Comparison of ENCODE assay signal across 23 mouse cellular contexts in genomic region chr1:182027426-182027979, GRCm38 (mm10). TPM values are rescaled to one million over a fixed set of nuclear protein-coding genes. Genes with fewer than 3 reads are reported as not detected.
DNase-seq lines count a peak whose midpoint lies in the region; ATAC-seq and TF ChIP-seq lines count a peak whose summit lies in the region.
"Had no signal": no experiment of that assay in that cellular context is flagged by ENCODE, and none has a peak within 500 bp of the region (broad histone marks: within the 10 kb centered on the region; RNA-seq: fewer than 3 reads in every experiment).

No protein-coding gene starts in this region.

- H3K4me2 ChIP-seq in heart, embryonic 14.5 days (ENCODE audit: low read length), result no peak overlapping the region
- H3K4me2 ChIP-seq in kidney, embryonic 16.5 days (replicated peaks; ENCODE audit: low read depth, low read length), result no peak overlapping the region
- no peak overlapping the region for H3K4me2 ChIP-seq in hindbrain, embryonic 11.5 days (replicated peaks; ENCODE audit: low read depth, low read length)
- no peak overlapping the region for H3K4me2 ChIP-seq in forebrain, embryonic 15.5 days (replicated peaks)
- H3K4me2 ChIP-seq: liver, embryonic 13.5 days; midbrain, embryonic 12.5 days had no signal

- no peak for TF ChIP-seq POLR2A in brain, embryonic 14.5 days (IDR thresholded peaks at IDR 0.05; ENCODE audit: borderline replicate concordance, extremely low read depth, insufficient read depth, insufficient read length, poor library complexity, severe bottlenecking)

- no peak for ATAC-seq in heart, embryonic 14.5 days (ENCODE audit: insufficient number of reproducible peaks, insufficient read depth, low FRiP score, low read depth)
- ATAC-seq in kidney, embryonic 16.5 days (ENCODE audit: low FRiP score, low TSS enrichment), result 0 out of 2 replicates have a peak, but pooled peaks have one; percentile 9
- no peak for ATAC-seq in hindbrain, embryonic 11.5 days (ENCODE audit: low FRiP score)
- no peak for ATAC-seq in forebrain, embryonic 15.5 days (replicated peaks)
- ATAC-seq: hindbrain, embryonic 16.5 days had no signal

- no peaks in the 10 kb centered on the region for H3K9me3 ChIP-seq in heart, embryonic 14.5 days (ENCODE audit: control insufficient read depth, low read length)
- H3K9me3 ChIP-seq in kidney, embryonic 16.5 days (ENCODE audit: low read length), result no peaks in the 10 kb centered on the region
- H3K9me3 ChIP-seq in hindbrain, embryonic 11.5 days (ENCODE audit: control insufficient read depth, low read length), result no peaks in the 10 kb centered on the region
- no peaks in the 10 kb centered on the region for H3K9me3 ChIP-seq in forebrain, embryonic 15.5 days
- H3K9me3 ChIP-seq: liver, embryonic 13.5 days; midbrain, embryonic 12.5 days had no signal

- WGBS in heart, embryonic 14.5 days, result 72% methylated on average over 9 of the region's 9 CpGs
- 70% methylated on average over 9 of the region's 9 CpGs for WGBS in kidney, embryonic 16.5 days
- 61% methylated on average over 9 of the region's 9 CpGs for WGBS in hindbrain, embryonic 11.5 days
- 38% methylated on average over 9 of the region's 9 CpGs for WGBS in forebrain, embryonic 15.5 days

- H3K4me3 ChIP-seq in heart, embryonic 14.5 days (ENCODE audit: control insufficient read depth in 1 of 2, insufficient read depth in 1 of 2, low read depth in 1 of 2, low read length in 2 of 2), result no peak overlapping the region
- H3K4me3 ChIP-seq in kidney, embryonic 16.5 days (ENCODE audit: low read length), result no peak overlapping the region
- H3K4me3 ChIP-seq in hindbrain, embryonic 11.5 days (ENCODE audit: low read depth, low read length), result no peak overlapping the region
- H3K4me3 ChIP-seq in forebrain, embryonic 15.5 days, result no peak overlapping the region
- H3K4me3 ChIP-seq: liver, embryonic 13.5 days; midbrain, embryonic 12.5 days had no signal

- peaks cover 20 to 37% of the 10 kb centered on the region in 2 experiments for H3K4me1 ChIP-seq in heart, embryonic 14.5 days (ENCODE audit: control insufficient read depth in 2 of 2, insufficient read depth in 2 of 2, low read length in 2 of 2)
- H3K4me1 ChIP-seq in kidney, embryonic 16.5 days (ENCODE audit: insufficient read depth, low read length), result 0 out of 2 replicates have a peak, but pooled peaks cover 3% of the 10 kb centered on the region
- H3K4me1 ChIP-seq in hindbrain, embryonic 11.5 days (replicated peaks; ENCODE audit: control insufficient read depth, insufficient read depth, low read length), result no peaks in the 10 kb centered on the region
- H3K4me1 ChIP-seq in forebrain, embryonic 15.5 days, result no peaks in the 10 kb centered on the region
- H3K4me1 ChIP-seq: liver, embryonic 13.5 days; midbrain, embryonic 12.5 days had no signal

- no peak overlapping the region for H3K9ac ChIP-seq in heart, embryonic 14.5 days (ENCODE audit: low read length)
- no peak overlapping the region for H3K9ac ChIP-seq in kidney, embryonic 16.5 days (replicated peaks; ENCODE audit: low read length)
- H3K9ac ChIP-seq in hindbrain, embryonic 11.5 days (ENCODE audit: low read depth, low read length), result no peak overlapping the region
- H3K9ac ChIP-seq in forebrain, embryonic 15.5 days (replicated peaks), result no peak overlapping the region
- H3K9ac ChIP-seq: liver, embryonic 13.5 days; midbrain, embryonic 12.5 days had no signal

- DNase-seq in heart, adult 8-10 months (ENCODE audit: low spot score), result no peak
- no peak for DNase-seq in kidney, postnatal 4 days
- peak; percentile 85 for DNase-seq in Muller cell, postnatal 12 days (ENCODE audit: inconsistent ontology term)
- DNase-seq in brain, embryonic 14.5 days (ENCODE audit: low read depth), result peak; percentile 31
- DNase-seq in hindbrain, embryonic 11.5 days (ENCODE audit: low spot score), result no peak
- DNase-seq: adrenal gland, postnatal 10 days; cerebellum, adult 8-10 months; cerebellum, postnatal 36 days; embryo, embryonic 11 days; gastrocnemius, postnatal 36 days; kidney, adult 2 months; kidney, postnatal 10 days; liver, embryonic 13.5 days; lung, adult 2 months; lung, postnatal 14 days; right cerebral cortex, postnatal 14 days; thymus, postnatal 14 days had no signal

- peak overlapping the region; percentile 1 to 76; a peak in 2 of 4 replicates for H3K27ac ChIP-seq in heart, embryonic 14.5 days (replicated peaks in 1 of 2; ENCODE audit: control insufficient read depth in 1 of 2, insufficient read depth in 1 of 2, low read depth in 2 of 2, low read length in 2 of 2)
- H3K27ac ChIP-seq in kidney, embryonic 16.5 days (ENCODE audit: low read length), result no peak overlapping the region
- H3K27ac ChIP-seq in hindbrain, embryonic 11.5 days (ENCODE audit: low read depth, low read length), result no peak overlapping the region
- H3K27ac ChIP-seq in forebrain, embryonic 15.5 days (replicated peaks), result no peak overlapping the region
- H3K27ac ChIP-seq: liver, embryonic 13.5 days; midbrain, embryonic 12.5 days had no signal

- H3K36me3 ChIP-seq in heart, embryonic 14.5 days (ENCODE audit: control insufficient read depth, insufficient read depth, low read length), result no peaks in the 10 kb centered on the region
- H3K36me3 ChIP-seq in kidney, embryonic 16.5 days (ENCODE audit: insufficient read depth, low read length), result no peaks in the 10 kb centered on the region
- no peaks in the 10 kb centered on the region for H3K36me3 ChIP-seq in hindbrain, embryonic 11.5 days (ENCODE audit: control insufficient read depth, insufficient read depth, low read length)
- H3K36me3 ChIP-seq in forebrain, embryonic 15.5 days, result no peaks in the 10 kb centered on the region
- H3K36me3 ChIP-seq: liver, embryonic 13.5 days; midbrain, embryonic 12.5 days had no signal

- TF ChIP-seq CTCF in brain, embryonic 14.5 days (IDR thresholded peaks at IDR 0.05; ENCODE audit: borderline replicate concordance, extremely low read depth, insufficient read depth, insufficient read length), result no peak

- H3K27me3 ChIP-seq in heart, embryonic 14.5 days (ENCODE audit: control insufficient read depth, insufficient read depth, low read length), result no peaks in the 10 kb centered on the region
- H3K27me3 ChIP-seq in kidney, embryonic 16.5 days (ENCODE audit: insufficient read depth, low read length), result no peaks in the 10 kb centered on the region
- H3K27me3 ChIP-seq in hindbrain, embryonic 11.5 days (ENCODE audit: control insufficient read depth, insufficient read depth, low read length), result no peaks in the 10 kb centered on the region
- H3K27me3 ChIP-seq in forebrain, embryonic 15.5 days, result no peaks in the 10 kb centered on the region
- H3K27me3 ChIP-seq: midbrain, embryonic 12.5 days had no signal

RNA-seq across cellular contexts. Expression of gene Enah, which starts 7.7 kb away (rescaled TPM):
- 26.1 and 28.2 TPM in 2 replicates for polyA plus RNA-seq in heart, embryonic 14.5 days (2014; fragmentation: Nextera tagmentation; extraction: Ambion mirVana)
- total RNA-seq in heart, adult 8-10 months (2022), result 100 to 1,000 TPM; 121 to 157 (median 140) TPM
- 10.8 and 14.8 TPM in 2 replicates for polyA plus RNA-seq in kidney, embryonic 16.5 days (2015; fragmentation: Nextera tagmentation; extraction: Ambion mirVana)
- polyA plus RNA-seq in brain, embryonic 14.5 days (2012; rRNA removed), result 79.5 and 122 TPM in 2 replicates
- polyA plus RNA-seq in hindbrain, embryonic 11.5 days (2014; fragmentation: Nextera tagmentation; extraction: Ambion mirVana), result 31.9 and 49.2 TPM in 2 replicates
- polyA plus RNA-seq in forebrain, embryonic 15.5 days (2015; fragmentation: Nextera tagmentation; extraction: Ambion mirVana), result 34.4 and 36.0 TPM in 2 replicates
- total RNA-seq: monocyte, adult 5-6 weeks had no signal

Comparison
In these comparisons a context has a peak if more than half of its experiments do, and no peak if none do; other contexts are left out.
1. H3K27ac ChIP-seq: peak in heart, embryonic 14.5 days (2 of 2); none in kidney, embryonic 16.5 days (single experiment), hindbrain, embryonic 11.5 days (single experiment) and forebrain, embryonic 15.5 days (single experiment).
2. DNase-seq: peak in Muller cell, postnatal 12 days (single experiment) and brain, embryonic 14.5 days (single experiment); none in heart, adult 8-10 months (single experiment), kidney, postnatal 4 days (0 of 2) and hindbrain, embryonic 11.5 days (single experiment).